Mouse (Mus musculus): ENCODE data around the gene Olfr243.

DNA sequence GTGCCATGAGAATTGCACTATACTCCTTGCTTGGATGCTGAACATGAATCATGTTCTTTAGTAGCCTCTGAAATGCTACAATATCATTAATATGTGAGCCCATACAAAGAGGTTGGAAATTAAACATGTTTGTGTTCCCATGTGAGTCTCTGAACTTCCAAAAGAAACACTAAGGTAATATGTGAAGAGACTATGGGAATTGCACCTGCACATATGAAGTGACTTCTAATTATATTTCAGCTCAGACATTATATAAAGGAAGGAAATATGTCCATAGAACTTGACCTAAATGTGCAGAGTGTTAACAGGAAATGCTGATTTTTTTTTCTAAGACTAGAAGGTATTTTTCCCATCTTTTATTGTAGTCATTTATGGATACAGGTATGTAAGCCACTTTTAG, at the start of gene Olfr243:
- TF ChIP-seq POLR2A (IDR thresholded peaks at IDR 0.05; ENCODE audit: low read depth, low read length) (no peak), CTCF (IDR thresholded peaks at IDR 0.05; ENCODE audit: borderline replicate concordance, insufficient read depth, low read length) (no peak)
